Mouse (Mus musculus): ENCODE results near the gene Dcun1d3.

GRCm38 (mm10) chr7:119853186-119853585, 42.9 kb downstream of the Dcun1d3 start:
- TF ChIP-seq POLR2A (IDR thresholded peaks at IDR 0.05; ENCODE audit: low read depth, low read length), result no peak
- no peak for TF ChIP-seq CTCF (IDR thresholded peaks at IDR 0.05; ENCODE audit: borderline replicate concordance, insufficient read depth, low read length)
